Mouse (Mus musculus): Measurements from ENCODE around the gene Lonrf2.

Lonrf2 gene

DNA sequence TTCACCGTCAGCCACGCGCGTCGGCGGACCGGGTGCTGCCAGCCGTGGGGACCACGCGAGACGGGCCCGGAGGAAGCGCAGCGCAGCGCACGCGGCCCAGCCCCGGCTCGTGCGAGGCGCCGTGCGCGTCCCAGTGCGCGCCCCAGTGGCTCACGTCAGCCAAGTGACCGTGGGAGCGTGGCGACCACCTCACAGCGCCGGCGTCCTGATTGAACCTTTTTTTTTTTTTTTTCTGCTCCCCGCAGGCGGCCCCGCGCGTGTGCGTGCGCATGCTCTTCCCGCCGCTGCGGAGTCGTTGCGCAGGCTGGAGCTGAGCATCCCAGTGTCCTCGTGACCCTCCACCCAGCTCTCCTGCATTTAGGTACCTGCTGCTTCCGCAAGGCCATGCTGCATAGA, at the start of gene Lonrf2:
Lonrf2 (minus strand) TSS at position 235 of the 396 bp plus-strand sequence.
- peak; percentile 52 for DNase-seq (ENCODE audit: low spot score)

DNA sequence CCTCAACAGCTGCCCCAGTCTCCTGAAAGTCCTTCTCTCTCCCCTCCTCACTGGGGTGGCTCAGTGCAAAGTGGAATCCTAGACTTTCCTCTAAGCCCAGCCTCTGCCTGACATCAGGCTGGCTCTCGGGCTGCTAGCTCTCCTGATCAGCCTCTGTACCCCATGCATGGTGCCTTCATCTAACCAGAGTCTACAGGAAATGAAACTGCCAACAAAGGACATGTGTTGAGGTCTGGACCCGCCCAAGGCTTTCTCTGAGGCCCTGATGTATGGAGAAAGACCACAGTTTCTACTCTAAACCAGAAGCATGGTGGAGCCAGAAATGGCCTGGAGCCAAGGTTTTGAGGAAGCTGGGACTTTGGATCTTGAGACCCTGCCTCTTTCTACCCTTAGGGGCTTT, 49.4 kb upstream of the Lonrf2 start:
- no peak for DNase-seq (ENCODE audit: low spot score)

DNA sequence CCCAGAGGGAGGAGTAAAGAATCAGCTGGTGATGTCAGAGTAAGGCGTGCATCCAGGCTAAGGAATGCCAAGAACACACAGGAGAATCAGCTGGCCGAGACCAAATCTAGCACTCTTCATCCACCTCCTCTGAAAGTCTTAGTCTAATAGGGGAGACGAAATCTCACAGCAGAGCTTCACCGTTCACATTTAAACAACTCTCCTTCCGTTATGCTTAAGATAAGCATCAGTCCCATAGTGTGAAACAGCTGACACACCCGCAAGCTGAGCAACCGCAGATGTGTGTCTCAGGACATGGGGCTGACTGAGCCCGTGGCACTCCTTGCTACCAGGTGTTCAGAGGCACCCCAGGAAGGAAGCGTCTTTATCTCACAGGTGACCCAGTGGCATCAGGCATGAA, 47.3 kb upstream of the Lonrf2 start:
- DNase-seq (ENCODE audit: low spot score): no peak

DNA sequence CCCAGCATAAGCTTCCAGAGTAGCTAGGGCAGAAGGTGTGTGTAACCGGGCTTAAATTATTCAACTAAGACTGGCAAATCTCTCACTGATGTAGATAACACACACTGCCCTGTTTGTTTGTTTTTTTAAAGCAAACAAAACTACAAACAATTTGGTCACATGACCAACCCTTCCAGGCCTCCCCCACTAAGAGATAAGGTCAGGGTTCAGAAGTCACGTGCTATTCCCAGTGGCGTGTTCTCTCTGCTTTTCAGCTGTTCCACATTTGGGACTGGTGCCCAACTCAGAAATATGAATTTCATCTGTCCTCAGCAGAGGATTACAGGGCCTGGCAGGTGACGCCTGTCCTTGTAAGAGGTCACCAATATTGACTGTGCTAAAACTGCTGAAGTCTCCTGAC, 46.2 kb upstream of the Lonrf2 start:
- DNase-seq (ENCODE audit: low spot score): no peak

DNA sequence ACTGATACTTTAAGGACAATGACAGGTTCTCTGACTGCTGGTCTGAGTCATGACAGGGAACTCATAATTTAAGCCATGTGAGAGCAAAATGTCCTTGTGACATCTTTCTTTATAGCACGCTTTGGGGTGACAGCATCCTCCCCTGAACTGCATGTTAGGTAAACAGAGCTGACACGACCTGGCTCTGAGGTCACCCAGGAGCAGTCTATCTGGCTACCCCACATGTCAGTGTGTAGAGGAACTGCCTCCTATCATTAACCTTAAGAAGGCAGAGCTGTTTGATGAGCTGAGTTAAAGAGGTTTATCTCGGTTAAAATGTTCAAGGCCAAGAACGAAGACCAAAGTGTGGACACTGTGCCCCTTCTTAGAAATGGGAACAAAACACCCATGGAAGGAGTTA, 44.9 kb upstream of the Lonrf2 start:
- no peak for DNase-seq (ENCODE audit: low spot score)

DNA sequence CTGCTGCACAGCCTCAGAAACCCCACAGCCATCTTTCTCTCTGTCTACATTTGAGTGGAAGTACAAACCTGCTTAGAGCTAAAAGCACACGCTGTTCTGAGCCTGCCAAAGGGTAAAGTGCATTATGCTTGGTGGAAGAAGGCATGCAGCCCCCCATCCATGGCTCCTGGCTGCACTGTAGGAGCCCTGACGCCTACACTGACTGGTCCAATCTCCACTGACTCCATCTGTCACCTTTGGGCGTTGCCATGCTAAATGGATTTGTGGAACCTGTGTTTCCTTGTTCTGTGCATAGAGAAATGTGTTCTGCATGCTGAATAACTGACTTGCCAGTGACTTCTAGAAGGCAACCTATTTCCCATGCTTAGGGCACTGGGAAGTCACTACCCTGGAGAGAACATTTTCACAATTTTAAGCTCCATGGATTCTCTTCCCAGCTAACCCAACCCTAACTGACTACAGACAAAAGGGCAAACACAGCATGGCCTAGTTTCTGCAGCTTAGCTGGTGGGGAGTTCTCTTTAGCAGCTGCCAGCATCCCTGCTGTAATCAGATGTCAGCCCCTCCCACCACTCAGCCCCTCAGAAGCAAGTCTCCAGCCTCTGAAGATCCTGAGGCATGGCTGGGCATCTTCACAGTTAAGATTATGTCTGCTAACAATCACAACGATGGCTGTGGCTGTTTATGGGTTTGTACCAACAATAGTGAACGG, 40.3 kb upstream of the Lonrf2 start:
- no peak for DNase-seq (ENCODE audit: low spot score)

DNA sequence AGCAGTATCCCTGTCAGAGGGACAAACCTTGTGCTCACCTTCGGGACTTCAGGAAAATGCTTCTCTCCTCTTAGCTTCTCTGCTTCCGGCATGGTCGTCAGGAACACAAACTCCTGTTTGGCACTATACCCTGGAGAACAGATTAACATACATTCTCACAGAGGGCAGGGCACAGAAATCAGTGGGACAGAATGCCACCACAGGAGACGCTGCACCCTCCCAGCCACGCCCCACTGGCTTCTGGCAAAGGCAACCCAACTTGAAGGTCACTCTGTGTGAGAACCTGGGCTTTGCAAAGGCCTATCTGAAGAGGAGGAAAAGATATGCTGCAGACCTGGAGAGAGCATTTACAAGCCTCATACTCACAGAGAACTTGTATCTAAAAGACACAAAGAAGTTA, 37.4 kb upstream of the Lonrf2 start:
- DNase-seq (ENCODE audit: low spot score): no peak

DNA sequence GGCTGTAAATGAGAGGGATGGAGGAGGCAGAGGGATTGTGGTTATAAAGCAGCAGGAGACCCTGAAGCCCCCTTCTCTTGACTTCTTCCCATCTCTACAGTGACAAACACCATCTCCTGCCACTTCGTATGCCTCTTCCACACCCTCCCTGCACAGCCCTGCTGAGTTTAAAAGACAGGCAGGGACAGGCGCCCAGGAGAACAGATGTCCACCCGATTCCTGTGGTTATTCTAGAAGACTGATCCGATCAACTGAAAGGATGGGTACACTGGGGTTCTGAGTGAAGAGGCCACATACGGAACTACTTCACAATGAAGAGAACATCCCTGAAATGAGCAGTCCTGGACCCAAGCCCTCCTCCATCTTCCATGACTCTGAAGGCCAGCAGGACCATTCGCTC, 35.3 kb upstream of the Lonrf2 start:
- DNase-seq (ENCODE audit: low spot score): no peak

DNA sequence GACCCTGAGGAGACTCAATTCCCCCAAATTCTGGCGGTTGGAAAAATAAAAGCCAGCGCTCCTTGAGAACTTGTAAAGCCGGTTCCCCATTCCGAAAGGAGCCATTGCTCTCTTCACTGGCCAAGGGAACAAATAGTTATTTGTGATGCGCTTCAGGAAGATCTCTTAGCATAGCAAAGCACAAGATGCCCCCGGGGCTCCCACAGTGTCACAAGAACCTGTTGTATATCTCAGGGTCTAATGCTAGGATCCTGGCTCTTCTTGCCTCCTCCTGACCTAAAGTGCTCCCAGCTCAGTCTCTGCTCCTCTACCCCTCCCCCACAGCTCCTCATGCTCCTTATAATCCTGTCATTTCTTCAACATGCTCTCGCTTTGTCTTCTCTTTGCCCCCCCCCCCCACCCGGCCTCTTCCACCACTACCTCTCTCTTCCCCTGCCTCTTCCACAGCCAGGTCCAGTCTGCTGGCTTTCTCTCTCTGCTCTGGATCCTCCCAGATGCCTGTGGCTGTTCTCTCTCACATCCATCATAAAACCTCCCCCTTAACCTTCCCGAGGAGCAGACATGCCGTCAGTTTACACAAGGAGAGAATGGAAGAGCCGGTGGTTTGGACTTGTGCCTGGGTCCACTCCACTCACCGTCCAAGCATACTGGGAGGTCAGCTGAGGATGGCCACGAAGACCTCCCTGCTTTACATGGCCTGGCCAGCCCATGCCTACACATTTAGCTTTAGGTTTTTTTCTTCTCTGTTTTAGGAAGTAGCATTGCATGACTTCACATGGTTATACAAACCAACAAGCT, 33.1 kb upstream of the Lonrf2 start:
- no peak for DNase-seq (ENCODE audit: low spot score)

DNA sequence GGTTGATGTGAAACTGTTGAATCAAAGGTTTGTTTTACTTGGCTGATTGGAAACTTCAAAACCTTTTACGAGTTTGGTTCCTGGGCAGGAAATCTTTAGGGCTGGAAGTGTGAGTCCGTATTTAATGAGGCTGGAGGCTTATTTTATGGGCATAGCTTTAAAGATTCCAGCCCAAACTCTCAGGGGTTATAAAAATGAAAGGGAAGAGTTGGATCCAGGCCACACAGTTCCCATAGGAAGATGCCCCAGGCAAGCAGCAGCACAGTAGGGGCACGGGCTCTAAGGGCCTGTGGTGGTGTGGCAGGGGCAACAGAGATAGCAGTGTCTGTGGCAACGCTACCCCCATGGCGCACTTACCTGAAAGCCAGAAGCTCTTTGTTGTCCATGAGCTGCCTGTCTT, 29.7 kb upstream of the Lonrf2 start:
- no peak for DNase-seq (ENCODE audit: low spot score)

DNA sequence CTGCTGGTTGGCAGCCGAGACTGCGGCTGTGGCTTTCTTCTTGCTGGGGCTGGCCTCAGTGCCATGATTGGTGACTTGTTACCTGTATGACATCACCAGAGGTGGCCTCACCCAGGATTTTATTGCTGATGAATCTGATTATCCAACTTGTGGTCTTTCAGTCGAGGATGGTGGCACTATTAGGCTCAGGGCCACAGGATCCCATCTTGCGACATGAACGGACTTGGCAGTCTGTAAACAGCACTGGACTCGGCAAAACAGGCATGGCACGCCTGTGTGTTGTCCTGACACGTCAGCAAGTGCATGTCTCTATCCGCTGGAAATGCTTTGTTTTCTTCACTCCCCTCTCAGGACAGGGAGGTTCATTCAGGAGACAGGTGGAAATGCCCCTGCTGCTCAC, 27.8 kb upstream of the Lonrf2 start:
- DNase-seq (ENCODE audit: low spot score): no peak

DNA sequence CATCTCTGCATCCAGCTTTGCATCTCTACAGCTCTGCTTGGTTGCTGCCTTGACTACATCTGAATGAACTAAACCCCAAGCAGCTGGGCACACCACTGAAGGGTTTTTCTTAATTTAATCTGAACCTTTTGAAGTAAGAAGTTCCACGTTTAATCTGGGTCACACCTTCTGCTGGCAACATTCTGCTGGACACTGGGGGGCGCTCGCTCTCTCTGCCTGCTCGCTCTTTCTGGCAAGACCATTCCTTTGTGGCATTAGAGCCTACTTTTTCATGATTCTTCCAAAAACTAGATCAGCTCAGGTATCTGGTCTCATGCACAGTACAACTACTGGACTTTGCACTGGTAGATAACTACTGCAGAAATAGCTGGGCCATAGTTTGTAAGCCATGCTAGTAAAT, 25.7 kb upstream of the Lonrf2 start:
- peak; percentile 18 for DNase-seq (ENCODE audit: low spot score)

DNA sequence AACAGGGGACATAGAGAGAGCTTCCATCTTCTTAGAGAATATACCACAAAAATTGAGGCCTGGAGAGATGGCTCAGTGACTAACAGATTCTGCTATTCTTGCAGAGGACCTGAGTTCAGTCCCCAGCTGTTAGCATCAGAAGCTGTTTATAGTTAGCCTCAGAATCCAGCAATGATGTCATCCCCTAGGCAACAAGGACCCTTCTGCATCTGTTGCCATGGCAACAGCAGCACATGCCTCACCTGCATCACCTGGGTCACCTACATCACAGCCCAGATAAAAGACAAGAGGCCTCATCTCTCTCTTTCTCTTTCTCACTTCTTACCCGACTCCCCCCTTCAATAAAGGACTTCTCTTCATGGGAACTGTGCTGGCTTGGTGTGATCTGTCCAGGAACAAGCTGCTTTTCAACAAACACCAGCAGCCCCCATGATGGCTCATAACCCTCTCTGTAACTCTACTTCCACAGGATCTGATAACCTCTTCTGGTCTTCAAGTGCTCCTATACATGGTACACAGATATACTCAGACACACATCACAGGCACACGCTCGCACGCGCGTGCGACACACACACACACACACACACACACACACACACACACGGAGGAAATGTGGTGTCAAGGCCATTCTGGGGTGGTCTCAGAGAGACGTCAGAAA, 24.5 kb upstream of the Lonrf2 start:
- DNase-seq (ENCODE audit: low spot score): no peak

DNA sequence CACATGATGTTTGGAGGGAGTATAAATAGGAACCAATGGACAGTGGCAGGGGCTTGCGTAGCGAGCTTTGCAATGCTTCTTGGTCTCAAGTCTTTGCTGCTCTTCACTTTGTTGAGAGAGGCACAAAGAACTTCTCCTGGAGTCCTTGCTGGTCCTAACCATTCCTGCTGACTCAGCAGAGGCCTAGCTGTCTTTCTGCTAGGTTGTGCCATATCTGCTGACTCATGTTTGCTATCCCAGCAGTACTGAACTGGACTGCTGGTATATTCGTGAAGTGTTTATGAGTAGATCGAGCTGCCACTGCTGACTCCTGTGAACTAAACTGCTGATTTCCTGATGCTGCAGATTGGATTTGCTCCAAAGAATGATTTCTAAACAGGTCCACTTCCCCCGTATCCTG, 23.7 kb upstream of the Lonrf2 start:
- DNase-seq (ENCODE audit: low spot score): no peak

DNA sequence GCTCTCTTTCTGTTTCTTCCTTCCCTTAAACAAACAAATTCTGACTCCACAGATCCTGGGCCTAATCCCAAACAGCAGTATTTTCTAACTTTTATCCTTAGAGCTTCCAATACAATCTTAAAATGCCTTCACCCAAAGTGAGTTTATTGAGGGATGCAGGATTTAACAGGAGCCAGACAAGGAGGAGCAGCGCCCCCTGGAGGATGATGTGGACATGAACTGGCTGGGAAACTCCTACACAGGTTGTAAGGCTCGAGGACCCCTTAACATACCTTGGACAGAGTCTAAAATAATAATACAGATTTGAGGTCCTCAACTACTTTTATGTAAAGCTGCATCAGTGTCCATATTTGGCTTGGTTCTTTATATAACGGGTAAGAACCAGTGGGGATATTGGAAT, 19.7 kb upstream of the Lonrf2 start:
- peak; percentile 90 for DNase-seq (ENCODE audit: low spot score)

DNA sequence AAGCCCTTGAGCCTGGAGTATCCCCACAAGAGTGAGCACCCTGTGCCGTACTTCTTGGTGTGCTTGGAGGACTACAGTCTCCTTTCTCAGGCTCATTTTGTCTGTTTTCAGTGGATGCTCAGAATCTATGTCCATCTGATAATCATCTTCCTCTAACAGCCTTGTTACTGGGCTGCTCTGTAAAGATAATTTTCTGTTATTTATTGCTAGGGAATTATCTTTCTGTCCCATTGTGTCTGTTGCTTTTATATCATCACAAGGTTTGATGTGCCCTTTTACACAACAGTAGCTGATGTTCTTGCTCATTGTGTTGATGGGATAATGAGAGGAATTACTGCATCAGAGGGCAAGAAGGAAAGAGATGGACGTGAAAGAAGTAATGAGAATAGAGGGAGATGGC, 15.7 kb upstream of the Lonrf2 start:
- no peak for DNase-seq (ENCODE audit: low spot score)

DNA sequence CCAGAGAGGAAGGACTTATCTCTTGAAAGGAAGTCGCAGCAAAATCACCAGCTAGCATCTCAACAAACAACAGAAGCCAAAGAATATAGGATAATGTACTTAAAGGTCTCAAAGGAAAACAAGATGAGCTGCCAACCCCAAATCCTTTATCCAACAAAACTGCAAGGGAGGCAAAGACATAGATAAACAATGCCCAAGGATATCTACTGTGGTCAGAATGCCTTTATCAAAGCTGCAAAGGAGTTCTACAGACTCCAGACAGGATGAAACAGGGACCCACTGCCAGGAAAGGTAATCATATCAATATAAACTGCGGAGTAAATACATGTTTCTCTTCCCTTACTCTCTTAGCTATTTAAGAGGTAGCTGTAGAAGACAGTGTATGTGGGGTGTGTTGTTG, 14.1 kb upstream of the Lonrf2 start:
- DNase-seq (ENCODE audit: low spot score): no peak

DNA sequence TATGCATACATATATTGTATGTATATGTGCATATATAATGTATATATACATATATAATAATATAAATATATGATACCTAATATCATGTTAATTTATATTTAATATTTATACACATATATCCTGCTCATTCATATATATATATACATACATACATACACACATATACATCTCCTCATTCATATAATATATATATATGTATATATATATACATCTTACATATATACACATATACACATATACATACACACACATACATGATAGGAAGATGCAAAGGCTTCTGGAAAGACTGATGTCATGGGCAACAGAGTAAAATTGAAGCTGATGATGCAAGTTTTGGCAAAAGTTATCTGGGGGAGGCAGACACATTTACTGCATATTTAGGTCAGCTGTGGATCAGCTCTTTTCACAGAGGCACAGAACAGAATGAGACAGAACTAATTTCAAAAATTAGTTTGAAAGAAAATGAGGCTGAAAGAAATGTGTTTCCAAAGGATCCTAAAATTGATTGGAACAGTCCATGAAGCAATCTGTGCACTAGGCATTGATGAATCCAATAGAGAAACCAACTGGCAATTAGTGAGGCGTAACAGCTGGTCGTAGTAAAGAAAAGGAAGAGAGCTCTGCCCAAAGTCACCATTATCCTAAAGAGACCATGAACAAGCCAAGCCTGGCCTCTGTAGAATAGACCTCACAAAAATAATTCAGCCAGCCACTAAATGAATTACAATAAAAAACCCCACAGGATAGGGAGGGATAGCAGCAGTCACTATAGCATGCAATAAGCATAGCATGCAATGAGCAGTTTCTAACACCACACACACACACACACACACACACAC, 12.2 kb upstream of the Lonrf2 start:
- DNase-seq (ENCODE audit: low spot score): no peak

DNA sequence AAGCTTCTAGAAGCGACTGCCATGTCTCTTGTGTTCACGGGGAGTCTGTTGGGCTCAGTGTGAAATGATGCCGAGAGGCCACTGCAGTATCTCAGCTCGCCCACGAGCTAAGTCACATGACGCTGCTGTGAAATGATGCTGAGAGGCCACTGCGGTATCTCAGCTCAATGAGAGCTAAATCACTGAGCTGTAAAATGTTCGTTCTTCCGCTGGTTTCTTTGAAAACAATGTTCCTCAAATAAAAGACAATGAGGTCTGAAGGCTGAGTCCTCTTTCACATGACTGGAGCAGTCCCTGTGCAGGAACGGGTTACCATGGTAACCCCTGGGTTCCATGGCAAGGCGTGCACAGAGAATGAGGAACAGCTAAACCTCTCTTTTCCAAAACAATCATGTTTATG, 11.5 kb upstream of the Lonrf2 start:
- DNase-seq (ENCODE audit: low spot score): peak; percentile 84

DNA sequence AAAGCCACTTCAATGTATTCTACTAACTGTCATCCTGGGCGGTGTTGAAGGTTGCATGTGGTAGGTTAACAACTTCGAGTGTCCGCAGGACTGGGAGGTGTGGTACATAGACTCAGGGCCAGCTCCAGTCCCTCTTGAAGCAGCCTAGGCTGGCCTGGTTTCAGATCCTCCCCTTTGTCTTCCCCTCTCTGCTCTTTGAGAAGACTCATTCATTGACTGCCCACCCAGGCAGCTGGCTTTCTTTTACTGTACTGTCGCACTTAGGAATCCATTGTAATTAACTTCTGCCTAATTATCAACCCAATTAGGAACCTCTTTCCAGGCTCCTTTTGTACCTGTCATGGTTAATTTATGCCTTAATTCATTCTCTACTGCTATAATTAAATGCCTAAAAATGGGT, 6.8 kb upstream of the Lonrf2 start:
- no peak for DNase-seq (ENCODE audit: low spot score)

DNA sequence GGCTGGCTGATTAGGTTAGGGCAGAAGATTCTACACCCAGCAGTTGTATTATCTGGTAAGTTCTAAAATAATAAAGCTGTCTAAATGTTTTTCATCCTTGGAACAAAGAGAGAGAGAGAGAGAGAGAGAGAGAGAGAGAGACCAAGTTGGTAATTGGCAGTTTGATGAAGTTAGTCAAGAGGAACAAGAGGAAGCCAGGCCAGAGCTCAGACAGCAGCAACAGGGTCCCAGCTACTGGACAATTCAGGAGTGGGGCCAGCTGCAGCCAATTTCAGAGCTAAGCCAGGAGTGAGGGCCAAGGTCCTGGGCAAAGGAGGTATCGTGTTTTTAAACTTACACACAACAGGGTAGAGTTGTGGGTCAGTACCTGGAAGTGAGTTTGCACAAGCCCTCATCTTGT, 6.3 kb upstream of the Lonrf2 start:
- no peak for DNase-seq (ENCODE audit: low spot score)

DNA sequence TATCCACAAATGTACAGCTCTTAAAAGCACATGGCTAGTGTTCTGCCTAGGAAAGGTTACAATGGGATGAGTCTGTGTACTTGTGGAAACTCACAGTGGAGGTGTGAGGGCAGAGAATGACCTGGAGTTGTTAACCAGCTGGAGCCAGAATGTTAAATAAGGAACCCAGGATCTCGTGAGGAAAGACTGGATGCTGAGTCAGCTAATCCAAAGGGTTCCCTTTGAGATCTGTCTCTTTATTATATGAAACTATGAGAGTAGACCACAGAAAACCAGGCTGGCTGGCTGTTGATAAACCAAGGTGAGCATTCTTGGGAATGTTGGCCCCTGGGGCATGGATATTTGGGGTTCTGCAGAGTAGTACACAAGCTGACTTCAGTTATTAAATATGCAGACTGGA, 3.4 kb upstream of the Lonrf2 start:
- no peak for DNase-seq (ENCODE audit: low spot score)

All from embryo, embryonic 10 days (tissue).